Mouse (Mus musculus) R1 (cell line): ENCODE results near the gene Rin3.

Experiments
- DNase-seq: peaks from one replicate; pipeline ENCODE4 v3.0.0-alpha.2; 2018; ENCODE audit warnings: low read depth, low spot score

The Rin3 gene

GRCm38 (mm10) chr12:102330188-102330587 is 47.3 kb downstream of the Rin3 start:
- DNase-seq, result no peak

- no peak for DNase-seq
These were observed 47.9 kb downstream of the Rin3 start for GRCm38 (mm10) chr12:102330731-102331130.

- no peak for DNase-seq
These were observed 50.3 kb downstream of the Rin3 start for GRCm38 (mm10) chr12:102333101-102333500.

- no peak for DNase-seq
These were observed 56.2 kb downstream of the Rin3 start for GRCm38 (mm10) chr12:102339085-102339484.

GRCm38 (mm10) chr12:102340471-102340870 is 57.6 kb downstream of the Rin3 start:
- DNase-seq, result no peak

GRCm38 (mm10) chr12:102342147-102342546 is 59.3 kb downstream of the Rin3 start:
- DNase-seq, result no peak

- DNase-seq, result no peak
These were observed 59.8 kb downstream of the Rin3 start for GRCm38 (mm10) chr12:102342602-102343001.

GRCm38 (mm10) chr12:102345031-102345815 is 62.4 kb downstream of the Rin3 start:
- no peak for DNase-seq

GRCm38 (mm10) chr12:102346507-102346906 is 63.7 kb downstream of the Rin3 start:
- peak; percentile 76 for DNase-seq

GRCm38 (mm10) chr12:102348447-102348846 is 65.6 kb downstream of the Rin3 start:
- no peak for DNase-seq

- DNase-seq, result no peak
These were observed 68.1 kb downstream of the Rin3 start for GRCm38 (mm10) chr12:102350997-102351396.

GRCm38 (mm10) chr12:102354126-102354984 is 71.5 kb downstream of the Rin3 start:
- DNase-seq, result no peak

- no peak for DNase-seq
These were observed 72.9 kb downstream of the Rin3 start for GRCm38 (mm10) chr12:102355784-102356183.

GRCm38 (mm10) chr12:102356781-102357180 is 73.9 kb downstream of the Rin3 start:
- no peak for DNase-seq

- DNase-seq, result no peak
These were observed 76.5 kb downstream of the Rin3 start for GRCm38 (mm10) chr12:102359390-102359789.

GRCm38 (mm10) chr12:102361189-102362161 is 78.6 kb downstream of the Rin3 start:
- no peak for DNase-seq

GRCm38 (mm10) chr12:102365016-102365415 is 82.2 kb downstream of the Rin3 start:
- DNase-seq, result no peak

- no peak for DNase-seq
These were observed 83.4 kb downstream of the Rin3 start for GRCm38 (mm10) chr12:102366126-102366816.

GRCm38 (mm10) chr12:102367075-102367474 is 84.2 kb downstream of the Rin3 start:
- no peak for DNase-seq

- no peak for DNase-seq
These were observed 85.2 kb downstream of the Rin3 start for GRCm38 (mm10) chr12:102368066-102368465.

- DNase-seq, result no peak
These were observed 85.7 kb downstream of the Rin3 start for GRCm38 (mm10) chr12:102368556-102368955.
